Mouse (Mus musculus) heart, adult 9 months (tissue): ENCODE measurements around the gene Cypt15.
"Not testable (repeated sequence)": the region's sequence is repeated elsewhere in the genome, so short reads cannot be mapped to it uniquely, and the experiment has no call there.

Experiments used
- DNase-seq, 2 experiments: peaks; one replicate each; pipeline ENCODE4 v3.0.0; 2022; ENCODE audit warnings: low spot score in 2 of 2

Cypt15 gene

GRCm38 (mm10) chrX:39345967-39346366 lies at the start of gene Cypt15:
TSS of gene Cypt15 (plus strand) at chrX:39346267.
- not testable (repeated sequence) for DNase-seq

GRCm38 (mm10) chrX:39370932-39371331 lies 24.9 kb downstream of the Cypt15 start:
- no peak for DNase-seq

GRCm38 (mm10) chrX:39378830-39379229 lies 32.8 kb downstream of the Cypt15 start:
- no peak for DNase-seq

- no peak for DNase-seq
Measured at GRCm38 (mm10) chrX:39383806-39384205, 37.7 kb downstream of the Cypt15 start.
